Mouse (Mus musculus) heart, postnatal 0 days (tissue): ENCODE data around the gene Zfp609.

Experiments
- CTCF ChIP-seq: IDR thresholded peaks from 2 replicates; pipeline ENCODE4 v1.5.1; 2016; ENCODE audit warnings: antibody characterized with exemption, control low read depth, low read depth
- EP300 ChIP-seq: IDR thresholded peaks from 2 replicates; pipeline ENCODE4 v1.6.1; 2016; ENCODE audit warnings: antibody characterized with exemption, low read depth

DNA sequence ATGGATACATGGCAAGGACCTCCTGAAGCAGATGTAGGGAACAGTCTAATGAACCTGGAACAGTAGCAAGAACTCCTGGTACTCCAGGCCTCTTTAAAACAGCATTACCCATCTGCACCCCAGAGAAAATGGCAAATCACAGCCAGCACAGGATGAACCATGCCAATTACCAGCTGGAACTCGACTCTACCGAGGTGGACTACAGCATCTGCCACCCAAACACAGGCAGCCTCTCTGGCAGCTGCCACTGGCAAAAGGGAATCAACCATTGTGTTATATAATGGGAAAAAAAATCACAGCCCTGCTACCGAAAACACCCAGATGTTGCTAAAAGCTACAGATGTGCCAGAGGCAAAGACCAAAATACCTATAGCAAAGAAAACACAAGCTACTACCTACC, 34.3 kb downstream of the Zfp609 start:
- TF ChIP-seq CTCF (no peak), EP300 (no peak)
